In the genomic region with DNA sequence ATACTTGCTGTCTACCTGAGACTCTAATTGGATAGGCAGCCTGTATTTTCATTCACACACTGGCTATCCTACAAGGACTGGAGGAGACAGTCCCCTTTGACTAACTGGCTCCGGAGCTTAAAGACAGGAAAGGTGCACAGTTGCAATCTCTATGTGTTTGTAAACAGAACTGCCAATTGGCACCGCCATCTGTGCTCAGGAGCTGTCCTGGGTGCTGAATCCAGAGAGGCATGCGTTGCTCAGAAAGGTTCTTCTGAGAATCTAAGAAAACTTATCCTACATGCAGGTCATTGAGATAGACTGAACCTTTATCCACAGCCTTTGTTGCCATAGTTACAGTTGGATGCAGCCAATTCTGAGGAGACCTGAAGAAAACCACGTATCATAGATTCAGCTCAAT, we compare ENCODE assay signal across 9 mouse cellular contexts. TPM values are rescaled to one million over a fixed set of nuclear protein-coding genes. Genes with fewer than 3 reads are reported as not detected.
DNase-seq lines count a peak whose midpoint lies in the region; ATAC-seq lines count a peak whose summit lies in the region.
"Had no signal": no experiment of that assay in that cellular context is flagged by ENCODE, and none has a peak within 500 bp of the region (broad histone marks: within the 10 kb centered on the region; RNA-seq: fewer than 3 reads in every experiment).

No protein-coding gene starts in this region.

- no peaks in the 10 kb centered on the region for H3K27me3 ChIP-seq in hindbrain, embryonic 10.5 days (ENCODE audit: insufficient read depth, poor library complexity, severe bottlenecking)
- 0 out of 2 replicates have a peak, but pooled peaks cover 3% of the 10 kb centered on the region for H3K27me3 ChIP-seq in hindbrain, embryonic 12.5 days
- H3K27me3 ChIP-seq in splenic B cell, adult 2 months (ENCODE audit: control insufficient read depth, insufficient read depth, low read length, poor library complexity, severe bottlenecking) = no peaks in the 10 kb centered on the region
- no peaks in the 10 kb centered on the region for H3K27me3 ChIP-seq in midbrain, embryonic 16.5 days (ENCODE audit: control insufficient read depth, insufficient read depth, low read depth, low read length)
- H3K27me3 ChIP-seq: embryonic facial prominence, embryonic 12.5 days had no signal

- H3K4me3 ChIP-seq in hindbrain, embryonic 10.5 days = no peak overlapping the region
- no peak overlapping the region for H3K4me3 ChIP-seq in hindbrain, embryonic 12.5 days
- H3K4me3 ChIP-seq in midbrain, embryonic 16.5 days (ENCODE audit: low read depth, low read length) = no peak overlapping the region
- H3K4me3 ChIP-seq: embryonic facial prominence, embryonic 12.5 days had no signal

- no peaks in the 10 kb centered on the region for H3K9me3 ChIP-seq in hindbrain, embryonic 10.5 days
- H3K9me3 ChIP-seq in hindbrain, embryonic 12.5 days (replicated peaks) = no peaks in the 10 kb centered on the region; the same call in 1 of the 2 replicates
- H3K9me3 ChIP-seq in midbrain, embryonic 16.5 days (replicated peaks; ENCODE audit: control insufficient read depth, low read length, poor library complexity, severe bottlenecking) = peaks cover 4% of the 10 kb centered on the region; the same call in 1 of the 2 replicates
- H3K9me3 ChIP-seq: embryonic facial prominence, embryonic 12.5 days had no signal

- peak; percentile 53 for DNase-seq in hindbrain, embryonic 10.5 days (ENCODE audit: low spot score)
- peak; percentile 9 for DNase-seq in thymus, postnatal 25 days
- DNase-seq in thymus, adult 18-20 months = no peak
- peak; percentile 84 for DNase-seq in forelimb bud, embryonic 11.5 days (ENCODE audit: low read depth, low spot score)
- DNase-seq in splenic B cell, adult 2 months (ENCODE audit: low read depth, low spot score) = peak; percentile 13
- DNase-seq in right cerebral cortex, postnatal 4 days = no peak

- peaks cover 12% of the 10 kb centered on the region for H3K4me1 ChIP-seq in hindbrain, embryonic 10.5 days (replicated peaks)
- 0 out of 2 replicates have a peak, but pooled peaks cover 2% of the 10 kb centered on the region for H3K4me1 ChIP-seq in hindbrain, embryonic 12.5 days
- H3K4me1 ChIP-seq in midbrain, embryonic 16.5 days (ENCODE audit: control insufficient read depth, insufficient read depth, low read length) = no peaks in the 10 kb centered on the region
- H3K4me1 ChIP-seq: embryonic facial prominence, embryonic 12.5 days had no signal

- ATAC-seq in hindbrain, embryonic 12.5 days (ENCODE audit: low FRiP score) = no peak
- ATAC-seq in midbrain, embryonic 16.5 days = no peak

- H3K4me2 ChIP-seq in hindbrain, embryonic 12.5 days (replicated peaks) = no peak overlapping the region
- no peak overlapping the region for H3K4me2 ChIP-seq in midbrain, embryonic 16.5 days (ENCODE audit: low read length)
- H3K4me2 ChIP-seq: embryonic facial prominence, embryonic 12.5 days had no signal

- no peaks in the 10 kb centered on the region for H3K36me3 ChIP-seq in hindbrain, embryonic 10.5 days
- H3K36me3 ChIP-seq in hindbrain, embryonic 12.5 days = no peaks in the 10 kb centered on the region
- no peaks in the 10 kb centered on the region; the same call in 1 of the 2 replicates for H3K36me3 ChIP-seq in splenic B cell, adult 2 months (ENCODE audit: control insufficient read depth, insufficient read depth, low read length, poor library complexity, severe bottlenecking)
- H3K36me3 ChIP-seq in midbrain, embryonic 16.5 days (ENCODE audit: control insufficient read depth, insufficient read depth, low read length) = no peaks in the 10 kb centered on the region
- H3K36me3 ChIP-seq: embryonic facial prominence, embryonic 12.5 days had no signal

- no peak overlapping the region for H3K9ac ChIP-seq in hindbrain, embryonic 12.5 days
- no peak overlapping the region for H3K9ac ChIP-seq in midbrain, embryonic 16.5 days (ENCODE audit: low read depth, low read length)
- H3K9ac ChIP-seq: embryonic facial prominence, embryonic 12.5 days had no signal

- H3K27ac ChIP-seq in hindbrain, embryonic 10.5 days = no peak overlapping the region
- no peak overlapping the region for H3K27ac ChIP-seq in hindbrain, embryonic 12.5 days
- no peak overlapping the region for H3K27ac ChIP-seq in midbrain, embryonic 16.5 days (ENCODE audit: low read length)
- H3K27ac ChIP-seq: embryonic facial prominence, embryonic 12.5 days had no signal

- 39% methylated on average over 4 of the region's 4 CpGs for WGBS in hindbrain, embryonic 10.5 days
- 43% methylated on average over 4 of the region's 4 CpGs for WGBS in hindbrain, embryonic 12.5 days
- 35% methylated on average over 4 of the region's 4 CpGs for whole genome bisulfite sequencing in midbrain, embryonic 16.5 days

RNA-seq across cellular contexts. Expression of a gene that starts 52.2 kb away (rescaled TPM):
- 7.3 and 9.9 TPM in 2 replicates for polyA plus RNA-seq in hindbrain, embryonic 10.5 days (2016; fragmentation: Nextera tagmentation; extraction: Ambion mirVana)
- polyA plus RNA-seq in hindbrain, embryonic 12.5 days (2016; fragmentation: Nextera tagmentation; extraction: Ambion mirVana) = 7.5 and 8.9 TPM in 2 replicates
- polyA plus RNA-seq in midbrain, embryonic 16.5 days (2015; fragmentation: Nextera tagmentation; extraction: Ambion mirVana) = 5.7 and 6.4 TPM in 2 replicates

RNA-seq across cellular contexts. Expression of a gene that starts 53.3 kb away (rescaled TPM):
- polyA plus RNA-seq in hindbrain, embryonic 10.5 days (2016; fragmentation: Nextera tagmentation; extraction: Ambion mirVana) = 11.6 and 16.0 TPM in 2 replicates
- 17.5 and 19.3 TPM in 2 replicates for polyA plus RNA-seq in hindbrain, embryonic 12.5 days (2016; fragmentation: Nextera tagmentation; extraction: Ambion mirVana)
- polyA plus RNA-seq in midbrain, embryonic 16.5 days (2015; fragmentation: Nextera tagmentation; extraction: Ambion mirVana) = 23.6 and 29.8 TPM in 2 replicates

Comparison
In these comparisons a context has a peak if more than half of its experiments do, and no peak if none do; other contexts are left out.
1. DNase-seq: peak in hindbrain, embryonic 10.5 days (single experiment), thymus, postnatal 25 days (single experiment), forelimb bud, embryonic 11.5 days (single experiment) and splenic B cell, adult 2 months (single experiment); none in thymus, adult 18-20 months (0 of 2) and right cerebral cortex, postnatal 4 days (single experiment).